Mouse (Mus musculus): ENCODE measurements at regions not wholly inside any gene's neighbourhood (a gene's known extent, or its start where the extent isn't known, plus 50 kb on each side); places are given as distances from the start of the nearest gene placed in this dataset.

- TF ChIP-seq POLR2A (IDR thresholded peaks at IDR 0.05; ENCODE audit: insufficient read depth, low read depth, low read length) (no peak), CTCF (IDR thresholded peaks at IDR 0.05; ENCODE audit: insufficient read depth, low read depth, low read length) (no peak)
Observed at GRCm38 (mm10) chr4:23621208-23621607, 875.0 kb upstream of the Mms22l start.

Measured in olfactory bulb, adult 2 months (tissue).